Mouse (Mus musculus) bone marrow macrophage, adult 2 months (primary cell): ENCODE results near the gene Tut7.

Experiments used
- CTCF ChIP-seq: IDR thresholded peaks from 2 replicates; pipeline ENCODE4 v1.5.1; 2012; ENCODE audit warnings: low read depth, mild to moderate bottlenecking, low read length, moderate library complexity
- POLR2A ChIP-seq: IDR thresholded peaks from 2 replicates; pipeline ENCODE4 v1.6.1; 2012; ENCODE audit warnings: mild to moderate bottlenecking, low read depth, low read length, borderline replicate concordance

- TF ChIP-seq POLR2A (no peak), CTCF (no peak)
Observed at GRCm38 (mm10) chr13:59766786-59767515, 56.0 kb downstream of the Tut7 start.
